Mouse (Mus musculus) forebrain, embryonic 14.5 days (tissue): ENCODE measurements around the gene Olfr920. TPM values are rescaled to one million over a fixed set of nuclear protein-coding genes. Genes with fewer than 3 reads are reported as not detected.

Experiments used
- ATAC-seq: fragments of 200-750 bp; cut with Nextera tagmentation; 2 replicates; pipeline ENCODE4 v1.8.0; 2017; ENCODE audit warnings: mild to moderate bottlenecking, moderate library complexity
- DNase-seq: peaks from one replicate; pipeline ENCODE4 v3.0.0-alpha.2; 2015; ENCODE audit warnings: low spot score
- H3K27ac ChIP-seq: fragments of 300-500 bp; sonication (generic); 2 replicates; pipeline ENCODE4 v1.5.1; 2014; ENCODE audit warnings: low read depth, mild to moderate bottlenecking, control low read depth, low read length, moderate library complexity
- H3K27me3 ChIP-seq: fragments of 300-500 bp; sonication (generic); replicated peaks from 2 replicates; pipeline ENCODE4 v1.6.1; 2014; ENCODE audit warnings: low read length, control low read depth, mixed read lengths; ENCODE audit not compliant: control insufficient read depth, insufficient read depth
- H3K36me3 ChIP-seq: fragments of 300-500 bp; sonication (generic); 2 replicates; pipeline ENCODE4 v1.6.1; 2014; ENCODE audit warnings: low read length, control low read depth; ENCODE audit not compliant: control insufficient read depth, insufficient read depth
- H3K4me1 ChIP-seq: fragments of 300-500 bp; sonication (generic); 2 replicates; pipeline ENCODE4 v1.6.1; 2014; ENCODE audit warnings: antibody characterized with exemption, low read length, control low read depth; ENCODE audit not compliant: control insufficient read depth, insufficient read depth
- H3K4me2 ChIP-seq: fragments of 300-500 bp; sonication (generic); 2 replicates; pipeline ENCODE4 v1.6.1; 2014; ENCODE audit warnings: mild to moderate bottlenecking, control low read depth, low read length
- H3K4me3 ChIP-seq: fragments of 300-500 bp; sonication (generic); 2 replicates; pipeline ENCODE4 v1.5.1; 2014; ENCODE audit warnings: low read depth, low read length, control low read depth
- H3K9ac ChIP-seq: fragments of 300-500 bp; sonication (generic); 2 replicates; pipeline ENCODE4 v1.6.1; 2014; ENCODE audit warnings: mild to moderate bottlenecking, low read length, control low read depth, moderate library complexity
- H3K9me3 ChIP-seq: fragments of 300-500 bp; sonication (generic); replicated peaks from 2 replicates; pipeline ENCODE4 v1.6.1; 2016; ENCODE audit warnings: low read length, control low read depth, mixed read lengths; ENCODE audit not compliant: control insufficient read depth
- WGBS: fragments of 180-500 bp; shearing (Covaris S2); extraction: QIAGEN DNeasy Blood & Tissue Kit; methylation state at CpG from one replicate; pipeline ENCODE4 v1.1.7; 2014; 5-methylcytosine and 5-hydroxymethylcytosine counted together
- polyA plus RNA-seq: library from polyadenylated mRNA; unstranded; fragments of >200 nt; fragmentation: Nextera tagmentation; extraction: Ambion mirVana; gene quantifications from 2 replicates; pipeline ENCODE4 v1.2.1, GENCODE M21; 2014

Gene Olfr920
- polyA plus RNA-seq: not detected in 2 replicates

DNA sequence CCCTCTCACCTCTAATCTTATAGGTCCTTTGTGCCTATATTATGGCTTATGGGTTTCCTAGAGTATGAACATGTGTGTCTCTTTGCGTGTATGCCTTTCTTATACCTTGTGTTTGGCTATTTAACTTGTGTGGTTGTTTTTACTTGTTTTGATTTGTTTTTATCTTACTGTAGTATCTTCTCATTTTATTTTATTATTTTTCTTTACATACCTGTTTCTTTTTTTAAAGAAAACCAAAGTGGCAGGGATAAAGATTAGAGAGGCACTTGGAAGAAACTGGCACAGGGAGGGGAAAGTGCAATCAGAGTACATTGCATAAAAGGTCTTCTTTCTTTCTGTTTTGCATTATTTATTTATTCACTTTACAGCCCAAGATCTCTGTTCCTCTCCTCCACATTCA is at the start of gene Olfr920:
Gene Olfr920, plus strand, starts transcription at position 301 of the 400 bp plus-strand sequence.
- Histone ChIP-seq H3K4me3 (no peak within 1 kb of the TSS), H3K36me3 (no peaks in the 10 kb centered on the region)
- 91% methylated on average over 1 of the region's 1 CpGs for WGBS

DNA sequence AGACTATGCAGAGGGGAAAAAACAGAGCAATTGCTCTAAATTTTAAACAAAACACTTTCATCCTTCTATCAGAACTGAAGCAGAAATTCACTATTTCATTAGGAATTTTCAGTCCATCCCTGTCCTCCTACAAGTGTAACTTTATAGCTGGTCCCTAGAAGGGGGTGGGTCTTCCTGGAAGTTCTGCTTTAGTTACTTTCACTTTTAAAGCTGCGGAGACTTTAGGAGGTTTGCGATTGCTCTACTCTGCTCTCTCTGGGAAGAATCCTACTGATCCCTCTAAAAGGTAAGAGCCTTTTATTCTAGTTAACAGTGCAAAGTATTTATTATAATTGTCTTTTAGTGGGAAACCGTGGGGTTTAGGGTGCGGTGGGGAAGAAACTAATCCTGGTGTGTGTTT is 34.0 kb upstream of the Olfr920 start, which contains the start of gene Vwa5a:
Gene Vwa5a, plus strand, starts transcription at position 167 of the 400 bp plus-strand sequence.
- H3K9ac ChIP-seq: peak within 1 kb of the TSS; percentile 38

More for the DNA sequence above, at the start of gene Olfr920:
- H3K9ac ChIP-seq: no peak within 1 kb of the TSS
- H3K9me3 ChIP-seq: no peaks in the 10 kb centered on the region
- no peaks in the 10 kb centered on the region for H3K4me1 ChIP-seq
- no peak within 1 kb of the TSS for H3K4me2 ChIP-seq
- no peak within 1 kb of the TSS for H3K27ac ChIP-seq
- H3K27me3 ChIP-seq: no peaks in the 10 kb centered on the region
- DNase-seq (no peak), ATAC-seq (no peak)

DNA sequence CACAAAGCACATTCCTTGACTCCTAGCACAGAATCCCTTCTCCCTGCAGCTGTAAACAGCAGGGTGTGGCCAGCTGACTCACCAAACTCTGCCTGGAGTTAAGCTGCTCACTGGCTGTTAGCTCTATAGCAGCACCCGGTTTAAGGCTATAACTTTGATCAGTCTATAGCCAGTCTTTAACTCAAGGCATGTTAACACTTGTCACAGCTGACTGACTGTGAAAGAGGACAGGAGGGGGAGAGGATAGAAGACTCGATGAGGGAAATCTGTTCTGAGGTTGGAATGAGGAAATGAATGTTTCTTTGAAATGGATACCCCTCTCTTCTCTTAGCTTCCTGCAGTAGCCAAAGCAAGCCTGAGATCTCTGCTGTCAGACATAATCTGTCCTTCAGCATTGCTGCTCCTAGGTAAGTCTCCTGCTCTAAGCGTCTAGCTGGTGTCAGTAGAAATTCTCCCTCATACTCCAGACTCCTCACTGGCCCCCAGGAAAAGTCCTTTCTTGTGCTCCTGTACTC is 33.1 kb upstream of the Olfr920 start:
- Histone ChIP-seq H3K36me3 (no peaks in the 10 kb centered on the region), H3K27ac (no peak overlapping the region), H3K27me3 (no peaks in the 10 kb centered on the region), H3K9me3 (no peaks in the 10 kb centered on the region), H3K9ac (peak overlapping the region; percentile 38), H3K4me3 (peak overlapping the region; percentile 29; the same call in 1 of the 2 replicates), H3K4me2 (peak overlapping the region; percentile 40), H3K4me1 (no peaks in the 10 kb centered on the region)
- DNase-seq (no peak), ATAC-seq (no peak; the same call in 1 of the 2 replicates)
- 6% methylated on average over 3 of the region's 3 CpGs for WGBS

More for the DNA sequence above, 34.0 kb upstream of the Olfr920 start, which contains the start of gene Vwa5a:
- Histone ChIP-seq H3K4me3 (peak within 1 kb of the TSS; percentile 29), H3K27me3 (no peaks in the 10 kb centered on the region), H3K27ac (no peak within 1 kb of the TSS), H3K4me1 (no peaks in the 10 kb centered on the region), H3K9me3 (no peaks in the 10 kb centered on the region), H3K4me2 (peak within 1 kb of the TSS; percentile 40), H3K36me3 (no peaks in the 10 kb centered on the region)
- WGBS: 0% methylated on average over 4 of the region's 4 CpGs
- DNase-seq (peak; percentile 55), ATAC-seq (no peak)

DNA sequence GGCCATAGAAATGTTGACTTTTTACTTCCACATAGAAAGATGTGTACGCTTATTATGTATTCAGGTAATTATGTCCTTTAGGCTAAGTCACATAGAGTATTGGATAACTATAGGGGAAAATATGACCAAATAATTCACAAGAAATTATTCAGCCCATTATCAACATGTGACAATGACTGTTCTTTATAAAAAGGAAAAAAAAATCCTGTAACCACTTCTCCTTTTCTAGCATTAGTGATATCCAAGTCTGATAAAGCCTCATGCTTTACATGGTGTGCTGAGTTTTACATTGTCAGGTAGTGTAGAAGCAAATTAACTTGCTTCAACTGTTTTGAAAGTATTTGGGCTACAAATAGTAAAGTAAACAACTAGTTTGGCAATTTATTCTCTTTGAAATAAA is 28.1 kb upstream of the Olfr920 start:
- WGBS: 93% methylated on average over 1 of the region's 1 CpGs
- DNase-seq (no peak), ATAC-seq (no peak)
- Histone ChIP-seq H3K9ac (no peak overlapping the region), H3K4me1 (no peaks in the 10 kb centered on the region), H3K4me3 (no peak overlapping the region), H3K36me3 (no peaks in the 10 kb centered on the region), H3K27ac (no peak overlapping the region), H3K27me3 (no peaks in the 10 kb centered on the region), H3K9me3 (no peaks in the 10 kb centered on the region), H3K4me2 (no peak overlapping the region)

DNA sequence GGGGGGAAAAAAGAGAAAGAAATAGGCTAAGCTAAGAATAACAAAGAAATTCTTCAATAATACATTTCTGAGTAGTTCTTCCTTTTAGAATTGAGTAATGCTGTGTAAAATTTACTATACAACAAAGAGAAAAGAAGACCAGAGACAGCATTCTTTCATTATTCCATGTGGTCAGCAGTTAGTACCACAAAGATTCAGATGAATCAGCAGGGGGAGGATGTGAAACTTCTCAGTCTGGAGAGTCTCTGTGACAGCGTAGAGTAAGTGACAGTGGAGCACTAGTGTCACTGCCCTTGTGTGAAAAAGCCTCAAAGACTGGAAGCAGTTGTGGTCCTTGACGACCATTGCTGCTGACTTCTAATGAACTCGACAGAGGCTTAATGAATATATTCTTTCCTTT is 23.9 kb upstream of the Olfr920 start:
- Histone ChIP-seq H3K9ac (no peak overlapping the region), H3K4me2 (no peak overlapping the region), H3K27me3 (no peaks in the 10 kb centered on the region), H3K9me3 (no peaks in the 10 kb centered on the region), H3K4me3 (no peak overlapping the region), H3K27ac (no peak overlapping the region), H3K36me3 (no peaks in the 10 kb centered on the region), H3K4me1 (no peaks in the 10 kb centered on the region)
- DNase-seq (no peak), ATAC-seq (no peak)
- WGBS: 78% methylated on average over 3 of the region's 3 CpGs

DNA sequence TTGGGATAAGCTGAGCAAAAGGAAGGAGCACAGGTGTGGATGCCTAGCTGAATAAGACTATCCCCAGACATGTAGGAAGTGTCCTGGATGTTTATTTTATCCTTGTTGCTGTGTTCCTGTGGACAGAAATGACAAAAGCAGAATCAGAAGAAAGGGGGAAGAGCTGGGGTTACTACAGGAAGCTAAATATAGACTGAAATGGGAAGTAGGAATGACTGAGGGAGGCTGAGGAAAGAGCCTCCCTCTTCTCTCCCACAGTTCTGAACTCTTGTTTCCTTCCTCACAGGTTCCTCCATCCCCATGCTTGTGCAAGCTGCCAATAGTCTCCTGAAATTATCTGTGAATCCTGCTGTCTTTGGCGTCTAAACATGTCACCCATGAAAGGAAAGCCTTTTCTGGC is 10.7 kb upstream of the Olfr920 start:
- no peak for DNase-seq
- Histone ChIP-seq H3K4me1 (no peaks in the 10 kb centered on the region), H3K4me3 (no peak overlapping the region), H3K27me3 (no peaks in the 10 kb centered on the region), H3K4me2 (no peak overlapping the region), H3K9ac (no peak overlapping the region), H3K27ac (no peak overlapping the region), H3K36me3 (no peaks in the 10 kb centered on the region), H3K9me3 (no peaks in the 10 kb centered on the region)
- 67% methylated on average over 1 of the region's 1 CpGs for WGBS
- ATAC-seq: no peak

DNA sequence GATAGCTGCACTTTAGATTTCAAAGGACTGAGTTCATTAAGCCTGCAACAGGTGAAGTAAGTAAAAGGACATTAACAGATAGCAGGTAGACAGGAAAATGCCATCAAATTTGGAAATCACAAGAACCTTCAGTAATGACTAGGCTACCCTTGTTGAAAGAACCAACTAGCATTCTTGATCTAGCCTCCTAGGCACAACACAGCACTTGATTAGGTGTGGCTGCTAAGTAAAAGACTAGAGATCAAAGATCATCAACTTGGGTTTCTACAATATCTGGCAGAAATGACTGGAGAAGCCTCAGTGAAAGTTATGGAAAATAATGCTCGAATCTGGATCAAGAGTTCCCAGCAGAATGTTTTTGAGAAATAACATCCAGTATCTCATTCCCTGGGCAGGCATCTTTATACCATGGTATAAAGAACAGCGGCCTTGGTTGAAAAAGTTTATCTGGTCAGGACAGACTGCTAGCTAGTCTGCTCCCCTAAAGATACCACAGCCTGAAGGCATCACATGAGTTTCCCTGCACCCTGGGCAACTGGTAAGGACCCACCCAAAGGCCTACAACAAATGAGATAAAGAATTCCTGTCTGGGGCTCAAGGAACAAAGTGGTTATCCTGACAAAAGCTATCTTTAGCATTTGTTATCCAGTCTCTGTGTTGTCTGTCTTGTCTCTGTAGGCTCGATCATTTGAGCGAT is 7.3 kb upstream of the Olfr920 start:
- WGBS: 95% methylated on average over 4 of the region's 4 CpGs
- Histone ChIP-seq H3K36me3 (no peaks in the 10 kb centered on the region), H3K4me1 (no peaks in the 10 kb centered on the region), H3K27ac (no peak overlapping the region), H3K27me3 (no peaks in the 10 kb centered on the region), H3K9me3 (no peaks in the 10 kb centered on the region), H3K4me2 (no peak overlapping the region), H3K4me3 (no peak overlapping the region), H3K9ac (no peak overlapping the region)
- ATAC-seq (no peak), DNase-seq (no peak)

DNA sequence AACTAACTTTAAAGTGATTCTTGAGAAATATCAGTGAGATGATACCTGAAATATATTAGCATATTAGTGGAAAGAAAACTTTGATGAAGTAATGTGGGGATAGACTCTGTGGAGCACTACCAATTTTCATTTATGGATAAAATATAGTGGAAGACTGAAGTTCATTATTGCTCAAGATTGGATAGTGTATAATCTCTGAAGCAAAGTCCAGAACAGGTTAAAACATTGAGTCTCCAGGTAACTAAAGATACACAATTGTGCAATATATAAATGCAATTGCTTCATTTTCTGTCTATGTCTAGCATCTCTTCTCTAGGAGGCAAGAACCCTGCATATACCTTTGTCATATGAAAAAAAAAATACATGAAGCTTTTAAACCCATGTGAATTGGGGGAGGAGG is 20.7 kb downstream of the Olfr920 start, which contains the start of gene Olfr921:
Gene Olfr921, plus strand, starts transcription at position 301 of the 400 bp plus-strand sequence.
- ATAC-seq (no peak), DNase-seq (no peak)
- Histone ChIP-seq H3K9me3 (no peaks in the 10 kb centered on the region), H3K4me3 (no peak within 1 kb of the TSS), H3K9ac (no peak within 1 kb of the TSS), H3K27ac (no peak within 1 kb of the TSS), H3K27me3 (no peaks in the 10 kb centered on the region), H3K4me1 (no peaks in the 10 kb centered on the region), H3K36me3 (no peaks in the 10 kb centered on the region), H3K4me2 (no peak within 1 kb of the TSS)

DNA sequence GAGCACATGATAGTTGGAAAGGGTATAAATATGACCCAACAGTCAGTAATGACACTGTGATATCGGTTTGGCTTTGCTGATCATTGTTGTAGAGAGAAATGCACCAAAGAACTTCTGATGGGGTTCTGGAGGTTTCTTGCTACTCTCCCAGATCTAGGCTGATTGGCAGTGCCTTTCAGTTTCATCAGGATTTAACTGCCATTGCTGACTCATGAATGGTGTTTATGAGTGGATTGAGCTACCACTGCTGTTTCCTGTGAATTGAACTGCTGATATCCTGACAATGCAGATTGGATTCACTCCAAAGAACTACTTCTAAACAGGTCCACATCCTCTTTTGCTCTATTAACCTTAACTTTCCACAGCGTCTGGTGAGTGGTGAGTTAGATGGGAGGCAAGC is 40.6 kb downstream of the Olfr920 start:
- no peak overlapping the region for H3K27ac ChIP-seq
- no peaks in the 10 kb centered on the region for H3K36me3 ChIP-seq
- no peak overlapping the region for H3K4me2 ChIP-seq
- no peak overlapping the region for H3K4me3 ChIP-seq
- no peak overlapping the region for H3K9ac ChIP-seq
- H3K9me3 ChIP-seq: no peaks in the 10 kb centered on the region
- DNase-seq (no peak), ATAC-seq (no peak)
- no peaks in the 10 kb centered on the region for H3K27me3 ChIP-seq
- no peaks in the 10 kb centered on the region for H3K4me1 ChIP-seq
- 82% methylated on average over 2 of the region's 2 CpGs for WGBS
